Mouse (Mus musculus) forebrain, embryonic 14.5 days (tissue): ENCODE measurements around the gene Atp2b4. TPM values are rescaled to one million over a fixed set of nuclear protein-coding genes. Genes with fewer than 3 reads are reported as not detected.

ENCODE experiments used
- ATAC-seq: fragments of 200-750 bp; cut with Nextera tagmentation; 2 replicates; pipeline ENCODE4 v1.8.0; 2017; ENCODE audit warnings: mild to moderate bottlenecking, moderate library complexity
- DNase-seq: peaks from one replicate; pipeline ENCODE4 v3.0.0-alpha.2; 2015; ENCODE audit warnings: low spot score
- H3K27ac ChIP-seq: fragments of 300-500 bp; sonication (generic); 2 replicates; pipeline ENCODE4 v1.5.1; 2014; ENCODE audit warnings: low read depth, mild to moderate bottlenecking, control low read depth, low read length, moderate library complexity
- H3K27me3 ChIP-seq: fragments of 300-500 bp; sonication (generic); replicated peaks from 2 replicates; pipeline ENCODE4 v1.6.1; 2014; ENCODE audit warnings: low read length, control low read depth, mixed read lengths; ENCODE audit not compliant: control insufficient read depth, insufficient read depth
- H3K36me3 ChIP-seq: fragments of 300-500 bp; sonication (generic); 2 replicates; pipeline ENCODE4 v1.6.1; 2014; ENCODE audit warnings: low read length, control low read depth; ENCODE audit not compliant: control insufficient read depth, insufficient read depth
- H3K4me1 ChIP-seq: fragments of 300-500 bp; sonication (generic); 2 replicates; pipeline ENCODE4 v1.6.1; 2014; ENCODE audit warnings: antibody characterized with exemption, low read length, control low read depth; ENCODE audit not compliant: control insufficient read depth, insufficient read depth
- H3K4me2 ChIP-seq: fragments of 300-500 bp; sonication (generic); 2 replicates; pipeline ENCODE4 v1.6.1; 2014; ENCODE audit warnings: mild to moderate bottlenecking, control low read depth, low read length
- H3K4me3 ChIP-seq: fragments of 300-500 bp; sonication (generic); 2 replicates; pipeline ENCODE4 v1.5.1; 2014; ENCODE audit warnings: low read depth, low read length, control low read depth
- H3K9ac ChIP-seq: fragments of 300-500 bp; sonication (generic); 2 replicates; pipeline ENCODE4 v1.6.1; 2014; ENCODE audit warnings: mild to moderate bottlenecking, low read length, control low read depth, moderate library complexity
- H3K9me3 ChIP-seq: fragments of 300-500 bp; sonication (generic); replicated peaks from 2 replicates; pipeline ENCODE4 v1.6.1; 2016; ENCODE audit warnings: low read length, control low read depth, mixed read lengths; ENCODE audit not compliant: control insufficient read depth
- WGBS: fragments of 180-500 bp; shearing (Covaris S2); extraction: QIAGEN DNeasy Blood & Tissue Kit; methylation state at CpG from one replicate; pipeline ENCODE4 v1.1.7; 2014; 5-methylcytosine and 5-hydroxymethylcytosine counted together
- polyA plus RNA-seq: library from polyadenylated mRNA; unstranded; fragments of >200 nt; fragmentation: Nextera tagmentation; extraction: Ambion mirVana; gene quantifications from 2 replicates; pipeline ENCODE4 v1.2.1, GENCODE M21; 2014

Atp2b4 gene
- polyA plus RNA-seq, 1 experiment from 2014 or later = 10.2 TPM

GRCm38 (mm10) chr1:133718786-133719185 lies 82.1 kb downstream of the Atp2b4 start:
- Histone ChIP-seq H3K27ac (no peak overlapping the region), H3K4me2 (no peak overlapping the region), H3K27me3 (no peaks in the 10 kb centered on the region), H3K4me1 (no peaks in the 10 kb centered on the region), H3K9ac (no peak overlapping the region), H3K36me3 (peaks cover 18% of the 10 kb centered on the region; the same call in 1 of the 2 replicates), H3K9me3 (no peaks in the 10 kb centered on the region), H3K4me3 (no peak overlapping the region)
- ATAC-seq = no peak
- 90% methylated on average over 8 of the region's 8 CpGs for WGBS
- DNase-seq = no peak

GRCm38 (mm10) chr1:133718296-133718695 lies 82.5 kb downstream of the Atp2b4 start:
- H3K36me3 ChIP-seq = peaks cover 18% of the 10 kb centered on the region; the same call in 1 of the 2 replicates
- H3K9ac ChIP-seq = no peak overlapping the region
- 55% methylated on average over 3 of the region's 3 CpGs for WGBS
- no peak overlapping the region for H3K27ac ChIP-seq
- H3K27me3 ChIP-seq = no peaks in the 10 kb centered on the region
- ATAC-seq = no peak
- H3K4me1 ChIP-seq = no peaks in the 10 kb centered on the region
- no peak overlapping the region for H3K4me3 ChIP-seq
- no peak for DNase-seq
- no peaks in the 10 kb centered on the region for H3K9me3 ChIP-seq
- H3K4me2 ChIP-seq = no peak overlapping the region

GRCm38 (mm10) chr1:133716464-133716863 lies 84.4 kb downstream of the Atp2b4 start:
- DNase-seq (no peak), ATAC-seq (no peak)
- WGBS = 29% methylated on average over 7 of the region's 7 CpGs
- H3K4me3 ChIP-seq = no peak overlapping the region
- H3K27me3 ChIP-seq = no peaks in the 10 kb centered on the region
- no peaks in the 10 kb centered on the region for H3K9me3 ChIP-seq
- no peak overlapping the region for H3K27ac ChIP-seq
- H3K4me1 ChIP-seq = peaks cover 2% of the 10 kb centered on the region; the same call in 1 of the 2 replicates
- peaks cover 18% of the 10 kb centered on the region; the same call in 1 of the 2 replicates for H3K36me3 ChIP-seq
- H3K4me2 ChIP-seq = no peak overlapping the region
- H3K9ac ChIP-seq = no peak overlapping the region

GRCm38 (mm10) chr1:133715191-133715590 lies 85.7 kb downstream of the Atp2b4 start:
- no peaks in the 10 kb centered on the region for H3K27me3 ChIP-seq
- H3K36me3 ChIP-seq = peaks cover 18% of the 10 kb centered on the region; the same call in 1 of the 2 replicates
- no peak overlapping the region for H3K9ac ChIP-seq
- H3K9me3 ChIP-seq = no peaks in the 10 kb centered on the region
- ATAC-seq (no peak), DNase-seq (no peak)
- H3K4me3 ChIP-seq = no peak overlapping the region
- H3K4me1 ChIP-seq = peaks cover 2% of the 10 kb centered on the region; the same call in 1 of the 2 replicates
- no peak overlapping the region for H3K27ac ChIP-seq
- 52% methylated on average over 1 of the region's 1 CpGs for WGBS
- no peak overlapping the region for H3K4me2 ChIP-seq

GRCm38 (mm10) chr1:133713009-133713370 lies 87.9 kb downstream of the Atp2b4 start:
- H3K4me2 ChIP-seq = no peak overlapping the region

GRCm38 (mm10) chr1:133712288-133713008 lies 88.4 kb downstream of the Atp2b4 start:
- H3K27me3 ChIP-seq = no peaks in the 10 kb centered on the region
- no peak overlapping the region for H3K9ac ChIP-seq
- peaks cover 2% of the 10 kb centered on the region; the same call in 1 of the 2 replicates for H3K4me1 ChIP-seq
- no peak overlapping the region for H3K27ac ChIP-seq
- DNase-seq (no peak), ATAC-seq (no peak)
- H3K36me3 ChIP-seq = peaks cover 7% of the 10 kb centered on the region; the same call in 1 of the 2 replicates
- H3K9me3 ChIP-seq = no peaks in the 10 kb centered on the region
- WGBS = 57% methylated on average over 12 of the region's 12 CpGs
- H3K4me3 ChIP-seq = no peak overlapping the region
- no peak overlapping the region for H3K4me2 ChIP-seq

More at GRCm38 (mm10) chr1:133713009-133713370, 87.9 kb downstream of the Atp2b4 start:
- Histone ChIP-seq H3K9ac (no peak overlapping the region), H3K9me3 (no peaks in the 10 kb centered on the region), H3K4me1 (peaks cover 2% of the 10 kb centered on the region; the same call in 1 of the 2 replicates), H3K27ac (no peak overlapping the region), H3K4me3 (no peak overlapping the region), H3K36me3 (peaks cover 12% of the 10 kb centered on the region; the same call in 1 of the 2 replicates), H3K27me3 (no peaks in the 10 kb centered on the region)
- 31% methylated on average over 2 of the region's 2 CpGs for WGBS
- DNase-seq (peak; percentile 45), ATAC-seq (no peak)

- peaks cover 13% of the 10 kb centered on the region for H3K36me3 ChIP-seq
- no peaks in the 10 kb centered on the region for H3K27me3 ChIP-seq
- no peaks in the 10 kb centered on the region for H3K9me3 ChIP-seq
- 44% methylated on average over 6 of the region's 6 CpGs for WGBS
- H3K27ac ChIP-seq = no peak overlapping the region
- H3K4me1 ChIP-seq = peaks cover 2% of the 10 kb centered on the region; the same call in 1 of the 2 replicates
- H3K4me2 ChIP-seq = no peak overlapping the region
- H3K9ac ChIP-seq = no peak overlapping the region
- DNase-seq (no peak), ATAC-seq (no peak)
- H3K4me3 ChIP-seq = no peak overlapping the region
Observed at GRCm38 (mm10) chr1:133711376-133711775, 89.5 kb downstream of the Atp2b4 start.

GRCm38 (mm10) chr1:133710895-133711294 lies 89.9 kb downstream of the Atp2b4 start:
- no peak overlapping the region for H3K4me3 ChIP-seq
- no peaks in the 10 kb centered on the region for H3K9me3 ChIP-seq
- peaks cover 14% of the 10 kb centered on the region for H3K36me3 ChIP-seq
- DNase-seq = no peak
- H3K4me2 ChIP-seq = no peak overlapping the region
- no peak overlapping the region for H3K9ac ChIP-seq
- WGBS = 41% methylated on average over 5 of the region's 6 CpGs
- H3K27ac ChIP-seq = no peak overlapping the region
- H3K4me1 ChIP-seq = peaks cover 2% of the 10 kb centered on the region; the same call in 1 of the 2 replicates
- no peak for ATAC-seq
- H3K27me3 ChIP-seq = no peaks in the 10 kb centered on the region

- H3K9ac ChIP-seq = no peak overlapping the region
- peaks cover 10% of the 10 kb centered on the region; the same call in 1 of the 2 replicates for H3K36me3 ChIP-seq
- WGBS = 86% methylated on average over 3 of the region's 3 CpGs
- no peak overlapping the region for H3K4me3 ChIP-seq
- H3K9me3 ChIP-seq = no peaks in the 10 kb centered on the region
- no peak overlapping the region for H3K27ac ChIP-seq
- H3K27me3 ChIP-seq = no peaks in the 10 kb centered on the region
- DNase-seq (no peak), ATAC-seq (no peak)
- no peak overlapping the region for H3K4me2 ChIP-seq
- H3K4me1 ChIP-seq = peaks cover 2% of the 10 kb centered on the region; the same call in 1 of the 2 replicates
Observed at GRCm38 (mm10) chr1:133709292-133709691, 91.5 kb downstream of the Atp2b4 start.
